Mouse (Mus musculus) lung, embryonic 14.5 days (tissue): ENCODE data around the gene Catsper1. TPM values are rescaled to one million over a fixed set of nuclear protein-coding genes. Genes with fewer than 3 reads are reported as not detected.

ENCODE experiments used
- ATAC-seq: fragments of 200-750 bp; cut with Nextera tagmentation; 2 replicates; pipeline ENCODE4 v1.8.0; 2017; ENCODE audit warnings: mild to moderate bottlenecking, moderate TSS enrichment, moderate library complexity; ENCODE audit not compliant: insufficient read depth
- DNase-seq: peaks from one replicate; pipeline ENCODE4 v3.0.0-alpha.2; 2015
- H3K27ac ChIP-seq: fragments of 300-500 bp; sonication (generic); 2 replicates; pipeline ENCODE4 v1.5.1; 2014; ENCODE audit warnings: low read depth, mild to moderate bottlenecking, moderate library complexity
- H3K27me3 ChIP-seq: fragments of 300-500 bp; sonication (generic); 2 replicates; pipeline ENCODE4 v1.6.1; 2014; ENCODE audit warnings: low read length, control low read depth; ENCODE audit not compliant: insufficient read depth
- H3K36me3 ChIP-seq: fragments of 300-500 bp; sonication (generic); 2 replicates; pipeline ENCODE4 v1.6.1; 2014; ENCODE audit warnings: control low read depth; ENCODE audit not compliant: insufficient read depth
- H3K4me1 ChIP-seq: fragments of 300-500 bp; sonication (generic); 2 replicates; pipeline ENCODE4 v1.6.1; 2014; ENCODE audit warnings: antibody characterized with exemption, control low read depth; ENCODE audit not compliant: insufficient read depth
- H3K4me2 ChIP-seq: fragments of 300-500 bp; sonication (generic); 2 replicates; pipeline ENCODE4 v1.6.1; 2014; ENCODE audit warnings: mild to moderate bottlenecking
- H3K4me3 ChIP-seq: fragments of 300-500 bp; sonication (generic); 2 replicates; pipeline ENCODE4 v1.5.1; 2014; ENCODE audit warnings: low read depth, low read length
- H3K9ac ChIP-seq: fragments of 300-500 bp; sonication (generic); 2 replicates; pipeline ENCODE4 v1.6.1; 2014
- H3K9me3 ChIP-seq: fragments of 300-500 bp; sonication (generic); 2 replicates; pipeline ENCODE4 v1.6.1; 2016; ENCODE audit warnings: low read depth, low read length, control low read depth
- CTCF ChIP-seq: IDR thresholded peaks from 2 replicates; pipeline ENCODE4 v1.5.1; 2016; ENCODE audit warnings: antibody characterized with exemption, low read depth
- WGBS: fragments of 180-500 bp; shearing (Covaris S2); extraction: QIAGEN DNeasy Blood & Tissue Kit; methylation state at CpG from one replicate; pipeline ENCODE4 v1.1.7; 2014; 5-methylcytosine and 5-hydroxymethylcytosine counted together
- polyA plus RNA-seq: library from polyadenylated mRNA; unstranded; fragments of >200 nt; fragmentation: Nextera tagmentation; extraction: Ambion mirVana; gene quantifications from 2 replicates; pipeline ENCODE4 v1.2.1, GENCODE M21; 2014

Catsper1 gene
- polyA plus RNA-seq, 1 experiment from 2014 or later: not detected

GRCm38 (mm10) chr19:5367455-5367854 lies 31.9 kb downstream of the Catsper1 start:
- WGBS: 9% methylated on average over 11 of the region's 11 CpGs

GRCm38 (mm10) chr19:5370932-5371331 lies 35.4 kb downstream of the Catsper1 start:
- Histone ChIP-seq H3K4me3 (no peak overlapping the region), H3K27ac (no peak overlapping the region), H3K4me1 (peaks cover 7% of the 10 kb centered on the region; the same call in 1 of the 2 replicates), H3K36me3 (peaks cover 58% of the 10 kb centered on the region), H3K27me3 (no peaks in the 10 kb centered on the region), H3K9ac (no peak overlapping the region), H3K9me3 (no peaks in the 10 kb centered on the region), H3K4me2 (no peak overlapping the region)
- DNase-seq (peak; percentile 6), ATAC-seq (no peak)
- peak; percentile 35 for TF ChIP-seq CTCF
- WGBS: 83% methylated on average over 3 of the region's 3 CpGs

More at GRCm38 (mm10) chr19:5367455-5367854, 31.9 kb downstream of the Catsper1 start:
- Histone ChIP-seq H3K9ac (peak overlapping the region; percentile 83), H3K4me1 (peaks cover 11% of the 10 kb centered on the region), H3K27me3 (no peaks in the 10 kb centered on the region), H3K4me2 (peak overlapping the region; percentile 96), H3K9me3 (no peaks in the 10 kb centered on the region), H3K36me3 (peaks cover 63% of the 10 kb centered on the region), H3K27ac (0 out of 2 replicates have a peak overlapping the region, but pooled peaks have one; percentile 93), H3K4me3 (peak overlapping the region; percentile 97)
- ATAC-seq (no peak), DNase-seq (peak; percentile 36)
- TF ChIP-seq CTCF: no peak

GRCm38 (mm10) chr19:5372724-5373123 lies 37.2 kb downstream of the Catsper1 start:
- Histone ChIP-seq H3K36me3 (peaks cover 70% of the 10 kb centered on the region), H3K27ac (no peak overlapping the region), H3K4me2 (no peak overlapping the region), H3K9ac (no peak overlapping the region), H3K27me3 (no peaks in the 10 kb centered on the region), H3K9me3 (no peaks in the 10 kb centered on the region), H3K4me3 (no peak overlapping the region), H3K4me1 (peaks cover 6% of the 10 kb centered on the region; the same call in 1 of the 2 replicates)
- DNase-seq: no peak
- no peak for ATAC-seq
- WGBS: 92% methylated on average over 7 of the region's 7 CpGs
- TF ChIP-seq CTCF: no peak

- H3K4me2 ChIP-seq: no peak overlapping the region
- no peaks in the 10 kb centered on the region for H3K27me3 ChIP-seq
- ATAC-seq (no peak), DNase-seq (no peak)
- H3K4me1 ChIP-seq: no peaks in the 10 kb centered on the region
- H3K36me3 ChIP-seq: peaks cover 71% of the 10 kb centered on the region
- 82% methylated on average over 4 of the region's 4 CpGs for whole genome bisulfite sequencing
- no peaks in the 10 kb centered on the region for H3K9me3 ChIP-seq
- H3K4me3 ChIP-seq: no peak overlapping the region
- no peak for TF ChIP-seq CTCF
- no peak overlapping the region for H3K9ac ChIP-seq
- no peak overlapping the region for H3K27ac ChIP-seq
Measured at GRCm38 (mm10) chr19:5374177-5374576, 38.6 kb downstream of the Catsper1 start.

GRCm38 (mm10) chr19:5374748-5375147 lies 39.2 kb downstream of the Catsper1 start:
- H3K4me2 ChIP-seq: no peak overlapping the region
- no peak for DNase-seq
- no peak overlapping the region for H3K9ac ChIP-seq
- no peaks in the 10 kb centered on the region for H3K4me1 ChIP-seq
- H3K27me3 ChIP-seq: no peaks in the 10 kb centered on the region
- no peak overlapping the region for H3K27ac ChIP-seq
- TF ChIP-seq CTCF: no peak
- 67% methylated on average over 4 of the region's 4 CpGs for WGBS
- ATAC-seq: no peak
- H3K9me3 ChIP-seq: no peaks in the 10 kb centered on the region
- H3K4me3 ChIP-seq: no peak overlapping the region
- H3K36me3 ChIP-seq: peaks cover 71% of the 10 kb centered on the region

GRCm38 (mm10) chr19:5377446-5377845 lies 41.9 kb downstream of the Catsper1 start:
- no peaks in the 10 kb centered on the region for H3K4me1 ChIP-seq
- no peaks in the 10 kb centered on the region for H3K9me3 ChIP-seq
- H3K4me2 ChIP-seq: no peak overlapping the region
- no peak for TF ChIP-seq CTCF
- no peak overlapping the region for H3K4me3 ChIP-seq
- no peak overlapping the region; the same call in 1 of the 2 replicates for H3K9ac ChIP-seq
- 85% methylated on average over 1 of the region's 1 CpGs for WGBS
- no peak overlapping the region for H3K27ac ChIP-seq
- H3K27me3 ChIP-seq: no peaks in the 10 kb centered on the region
- ATAC-seq: no peak
- no peak for DNase-seq
- peaks cover 73% of the 10 kb centered on the region for H3K36me3 ChIP-seq

- WGBS: 94% methylated on average over 12 of the region's 12 CpGs
- H3K9me3 ChIP-seq: no peaks in the 10 kb centered on the region
- H3K9ac ChIP-seq: no peak overlapping the region
- DNase-seq (no peak), ATAC-seq (no peak)
- no peak overlapping the region for H3K4me3 ChIP-seq
- peaks cover 3% of the 10 kb centered on the region for H3K27me3 ChIP-seq
- no peak overlapping the region for H3K4me2 ChIP-seq
- H3K27ac ChIP-seq: no peak overlapping the region
- peaks cover 73% of the 10 kb centered on the region for H3K36me3 ChIP-seq
- peaks cover 9% of the 10 kb centered on the region for H3K4me1 ChIP-seq
- TF ChIP-seq CTCF: no peak
Measured at GRCm38 (mm10) chr19:5383326-5383725, 47.8 kb downstream of the Catsper1 start.

- 85% methylated on average over 8 of the region's 8 CpGs for WGBS
- Histone ChIP-seq H3K9me3 (no peaks in the 10 kb centered on the region), H3K27ac (no peak overlapping the region)
Measured at GRCm38 (mm10) chr19:5384715-5385114, 49.2 kb downstream of the Catsper1 start.

More at GRCm38 (mm10) chr19:5384715-5385114, 49.2 kb downstream of the Catsper1 start:
- ATAC-seq (no peak), DNase-seq (no peak)
- Histone ChIP-seq H3K9ac (no peak overlapping the region), H3K4me3 (no peak overlapping the region), H3K27me3 (peaks cover 3% of the 10 kb centered on the region), H3K36me3 (peaks cover 59% of the 10 kb centered on the region), H3K4me2 (no peak overlapping the region), H3K4me1 (peaks cover 14% of the 10 kb centered on the region)
- TF ChIP-seq CTCF: no peak
